Mouse (Mus musculus): ENCODE measurements around the gene Etv6. TPM values are rescaled to one million over a fixed set of nuclear protein-coding genes. Genes with fewer than 3 reads are reported as not detected.

Gene Etv6
- total RNA-seq, 2 experiments from 2014 or later, result 19.4 to 22.4 TPM

DNA sequence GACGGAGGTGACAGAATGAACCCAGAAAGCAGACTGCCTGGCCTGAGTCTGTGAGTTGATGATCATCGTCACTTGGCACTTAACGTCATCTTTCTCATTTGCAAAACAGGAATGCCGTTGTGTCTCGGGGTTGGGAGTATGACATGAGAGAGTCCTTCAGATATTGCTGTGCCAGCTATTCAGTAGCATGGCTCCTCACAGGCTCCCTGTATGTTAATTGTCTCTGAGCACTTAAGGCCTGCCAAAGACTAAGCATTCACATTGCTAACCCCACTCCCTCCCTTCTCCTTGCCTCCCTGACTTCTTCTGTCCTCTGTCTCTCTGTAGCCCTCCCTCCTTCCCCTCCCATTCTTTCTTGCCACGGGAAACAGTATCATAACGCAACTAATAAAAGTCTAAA, 72.2 kb downstream of the Etv6 start:
- DNase-seq (ENCODE audit: low spot score in 2 of 2), result no peak

GRCm38 (mm10) chr6:134109675-134110074, 74.2 kb downstream of the Etv6 start:
- no peak for DNase-seq (ENCODE audit: low spot score in 2 of 2)

DNA sequence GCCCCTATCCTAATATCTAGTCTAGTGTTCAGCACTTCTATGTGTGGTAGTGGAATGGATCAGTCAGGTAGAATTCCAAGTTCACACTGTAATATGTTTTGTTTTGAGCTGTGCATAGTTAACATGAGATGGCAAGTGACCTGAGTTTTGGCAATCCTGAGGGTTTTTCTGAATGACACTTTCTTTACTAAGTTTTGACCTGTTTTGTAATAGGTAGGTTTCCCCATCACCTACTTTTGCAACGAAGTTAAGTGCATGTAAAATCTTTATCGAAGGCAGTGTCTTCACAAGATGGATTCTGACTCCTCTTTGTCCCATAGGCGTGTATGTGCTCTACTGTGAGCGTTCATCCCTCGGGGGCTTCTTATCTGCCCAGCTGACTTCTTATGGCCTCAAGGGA, 74.7 kb downstream of the Etv6 start:
- DNase-seq (ENCODE audit: low spot score in 2 of 2), result no peak

GRCm38 (mm10) chr6:134111599-134111998, 76.1 kb downstream of the Etv6 start:
- no peak for DNase-seq (ENCODE audit: low spot score in 2 of 2)

DNA sequence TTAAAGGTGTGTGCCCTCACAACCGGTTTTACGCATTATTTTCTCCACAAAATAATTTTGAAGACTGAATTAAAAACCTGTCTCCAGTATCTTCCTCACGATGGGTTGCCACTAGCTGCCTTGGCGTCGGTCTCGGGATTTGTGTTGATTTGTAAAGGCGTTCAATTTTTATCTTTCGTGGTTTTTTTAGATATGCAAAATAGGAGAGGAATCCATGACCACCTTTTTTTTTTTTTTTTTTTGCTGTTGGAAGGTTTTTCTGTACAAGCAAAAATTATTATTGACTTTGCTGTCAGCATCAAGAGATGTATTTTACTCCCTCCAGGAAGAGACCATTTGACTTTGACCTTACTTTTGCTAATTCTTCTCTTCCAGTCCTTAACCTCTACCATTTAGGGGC, 77.3 kb downstream of the Etv6 start:
- DNase-seq (ENCODE audit: low spot score in 2 of 2), result no peak

DNA sequence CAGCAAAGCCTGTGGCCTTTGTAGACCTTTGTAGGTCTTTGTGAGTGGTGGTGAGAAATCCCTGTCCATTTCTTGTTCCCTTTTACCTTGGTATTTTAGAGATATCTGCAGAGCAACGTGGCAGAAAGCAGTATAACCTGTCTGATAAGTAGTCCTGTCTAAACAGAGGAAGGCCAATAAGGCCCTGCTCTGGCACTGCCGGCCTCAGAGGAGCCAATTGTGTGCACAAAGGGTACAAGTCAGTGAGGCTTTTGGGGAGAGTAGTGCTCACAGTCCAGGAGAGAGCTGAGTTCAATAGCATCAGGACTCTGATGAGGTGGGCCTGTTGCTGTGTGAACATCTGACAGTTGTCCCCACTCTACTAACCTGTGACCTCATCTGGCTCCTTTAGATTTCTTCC, 77.7 kb downstream of the Etv6 start:
- DNase-seq (ENCODE audit: low spot score in 2 of 2), result no peak

DNA sequence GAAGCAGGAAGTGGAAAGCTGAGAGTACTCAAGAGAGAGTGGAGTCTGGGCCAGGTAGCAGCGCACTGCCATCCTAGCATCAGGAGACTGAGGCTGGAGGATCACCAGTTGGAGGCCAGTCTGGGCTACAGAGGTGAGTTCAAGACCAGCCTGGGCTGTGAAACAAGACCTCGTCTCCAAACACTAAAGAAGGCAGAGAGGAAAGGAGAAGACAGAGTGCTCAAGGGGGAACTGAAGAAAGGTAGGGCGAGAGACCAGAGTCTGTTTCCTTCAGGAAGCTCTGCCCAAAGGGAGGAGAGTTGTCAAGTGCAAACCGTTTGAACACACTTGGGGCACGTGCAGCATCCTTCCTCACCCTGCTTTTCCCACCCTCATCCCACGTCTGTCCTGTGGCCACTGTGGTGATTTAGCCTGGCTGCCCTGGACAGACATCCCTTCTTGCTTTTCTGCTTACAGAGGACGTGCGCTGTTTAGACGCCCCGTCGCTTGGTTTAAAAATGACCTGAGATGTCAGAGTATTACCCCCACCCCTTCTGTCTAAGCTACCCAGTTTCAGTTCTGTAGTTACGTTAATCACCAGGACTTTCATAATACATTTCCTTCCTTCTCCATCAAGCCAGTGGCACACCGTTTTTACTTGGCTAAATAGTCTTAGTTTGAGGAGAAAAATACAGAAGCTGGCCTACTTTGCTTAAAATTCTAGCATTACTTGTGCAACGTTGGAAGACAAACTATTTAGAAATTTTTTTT, 79.9 kb downstream of the Etv6 start:
- DNase-seq (ENCODE audit: low spot score in 2 of 2), result no peak

- DNase-seq (ENCODE audit: low spot score in 2 of 2), result no peak
These were observed 82.0 kb downstream of the Etv6 start for GRCm38 (mm10) chr6:134117380-134117938.

- DNase-seq (ENCODE audit: low spot score in 2 of 2), result no peak
These were observed 83.0 kb downstream of the Etv6 start for GRCm38 (mm10) chr6:134118506-134118905.

DNA sequence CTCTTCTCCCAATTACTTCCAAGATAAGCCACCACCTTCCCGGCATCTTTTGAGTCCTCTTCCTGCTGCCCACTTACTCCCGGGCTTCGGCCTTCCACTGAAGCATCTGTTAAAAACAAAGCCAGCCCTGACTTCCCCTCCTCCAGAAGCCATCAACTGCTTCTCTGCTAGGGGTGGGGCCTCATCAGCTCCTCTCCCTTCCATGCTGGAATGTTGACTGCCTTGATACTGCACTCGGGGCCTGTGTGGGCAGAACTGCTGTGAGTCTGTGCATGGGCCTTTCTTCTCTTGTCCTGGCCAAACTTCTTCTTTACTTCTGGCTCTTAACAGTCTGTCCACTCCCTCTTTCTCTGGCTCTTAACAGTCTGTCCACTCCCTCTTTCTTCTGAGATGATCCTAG, 83.6 kb downstream of the Etv6 start:
- no peak for DNase-seq (ENCODE audit: low spot score in 2 of 2)

GRCm38 (mm10) chr6:134120227-134120626, 84.7 kb downstream of the Etv6 start:
- DNase-seq (ENCODE audit: low spot score in 2 of 2), result no peak

DNA sequence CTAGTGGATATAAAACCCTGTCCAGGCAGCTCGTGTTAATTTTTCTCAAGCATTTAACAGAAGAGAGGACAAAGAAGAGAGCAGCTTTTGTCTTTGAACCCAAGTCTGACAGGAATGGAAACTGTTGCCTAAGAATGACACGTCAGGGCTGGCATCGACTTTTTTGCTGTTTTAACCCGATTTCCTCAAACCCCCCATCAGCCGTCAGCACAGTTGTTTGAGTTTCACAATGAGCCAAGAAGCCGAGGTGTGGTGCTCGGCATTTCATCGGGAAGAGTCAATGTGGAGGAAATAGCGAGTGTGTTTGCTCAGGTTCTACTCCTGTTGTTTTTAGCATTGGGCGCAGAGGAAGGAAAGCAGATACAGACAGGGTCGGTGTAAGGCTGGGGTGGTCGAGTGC, 85.2 kb downstream of the Etv6 start:
- DNase-seq (ENCODE audit: low spot score in 2 of 2), result no peak

DNA sequence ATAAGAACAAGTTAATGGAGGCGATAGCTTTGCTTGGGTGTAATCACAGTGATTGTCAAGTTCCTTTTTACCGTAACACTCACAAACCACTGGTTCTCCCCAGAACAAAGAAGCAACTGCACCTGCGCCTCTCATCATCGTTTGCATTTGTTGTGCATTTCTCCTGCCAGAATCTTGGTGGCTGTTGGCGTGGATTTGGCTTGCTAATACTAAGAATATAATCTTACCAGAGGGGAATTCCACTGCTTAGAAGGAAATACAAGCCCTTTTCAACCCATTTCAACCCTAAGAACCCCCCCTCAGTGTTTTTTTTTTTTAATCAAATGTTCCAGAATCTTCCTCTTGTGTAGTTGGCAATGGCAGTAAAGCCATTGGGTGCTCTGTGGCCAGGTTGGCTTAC, 87.4 kb downstream of the Etv6 start:
- no peak for DNase-seq (ENCODE audit: low spot score in 2 of 2)

DNA sequence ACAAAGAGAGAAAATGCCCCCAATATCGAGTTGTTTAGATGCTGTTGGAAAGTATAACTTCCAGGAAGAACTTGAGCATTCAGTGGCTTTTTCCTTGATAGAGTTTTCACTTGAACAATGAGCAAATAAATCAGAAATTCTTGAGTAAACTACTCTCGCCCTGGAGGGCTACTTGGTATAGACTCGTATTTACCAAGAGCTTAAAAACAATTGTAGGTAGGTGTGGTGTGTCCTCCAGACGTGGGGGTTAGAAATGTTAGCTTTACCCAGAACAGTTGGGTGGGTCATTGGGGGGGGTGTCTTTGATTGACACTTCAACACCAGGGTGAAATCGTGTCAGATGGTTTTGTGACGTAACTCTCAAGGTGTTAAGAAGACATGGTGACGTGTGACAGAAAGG, 88.0 kb downstream of the Etv6 start:
- DNase-seq (ENCODE audit: low spot score in 2 of 2), result no peak

- DNase-seq (ENCODE audit: low spot score in 2 of 2), result no peak
These were observed 88.8 kb downstream of the Etv6 start for GRCm38 (mm10) chr6:134124256-134124655.

DNA sequence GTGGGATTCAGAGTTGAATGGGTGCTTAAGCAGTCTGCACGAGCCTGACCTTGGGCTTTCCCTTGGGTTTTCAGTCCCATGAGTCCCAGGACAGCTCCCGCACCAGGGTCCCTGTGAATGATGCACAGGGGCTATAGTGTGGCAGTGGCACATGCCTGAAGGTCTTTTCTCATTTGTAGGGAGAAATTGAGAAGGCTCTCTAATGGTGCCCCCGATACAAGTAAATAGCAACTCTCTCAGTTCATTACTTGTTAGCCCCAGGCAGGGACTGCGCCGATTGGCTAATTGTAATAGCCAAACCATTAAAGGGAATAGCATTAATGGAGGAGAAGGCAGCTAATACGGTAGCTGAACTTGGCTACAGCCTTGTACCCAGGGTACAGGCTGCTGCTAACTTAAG, 92.5 kb downstream of the Etv6 start:
- DNase-seq (ENCODE audit: low spot score in 2 of 2), result no peak

DNA sequence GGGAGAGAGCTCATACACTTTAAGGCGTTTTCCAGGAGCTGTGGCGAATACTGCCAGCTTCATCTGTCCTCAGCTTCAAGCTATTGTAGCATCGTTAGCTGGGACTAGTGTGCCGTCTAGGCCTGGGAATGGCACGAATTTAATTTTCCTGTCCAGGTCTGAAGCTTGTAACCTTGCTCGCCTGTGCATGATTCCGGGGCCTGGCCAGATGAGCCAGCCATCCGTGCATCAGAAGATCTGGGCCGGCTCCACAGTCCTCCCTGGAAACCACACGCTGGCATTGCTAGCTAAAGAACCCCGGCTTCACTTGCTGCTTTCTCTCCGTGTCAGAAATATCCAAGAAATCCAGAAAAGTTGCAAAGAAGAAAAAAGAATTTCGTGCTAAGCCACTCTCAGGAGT, 93.1 kb downstream of the Etv6 start:
- DNase-seq (ENCODE audit: low spot score in 2 of 2), result no peak

DNA sequence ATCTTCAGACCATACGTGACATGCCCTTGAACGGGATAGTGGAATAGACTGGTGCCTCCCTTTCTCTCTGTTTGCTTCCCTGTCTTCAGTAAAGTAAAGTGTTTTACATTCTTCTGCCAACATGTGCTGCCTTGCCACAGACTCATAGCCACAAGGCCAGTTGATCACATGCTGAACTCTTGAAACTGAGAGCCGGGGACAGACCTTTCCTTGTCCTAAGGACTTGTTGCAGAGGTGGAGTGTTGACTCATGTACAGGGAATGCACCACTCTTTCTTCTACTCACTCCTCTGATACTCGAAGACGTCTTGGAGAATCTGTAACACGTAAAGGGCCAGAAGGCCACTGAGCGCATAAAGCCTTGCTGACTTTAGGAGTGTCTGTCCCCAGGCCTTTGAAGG, 94.3 kb downstream of the Etv6 start:
- DNase-seq (ENCODE audit: low spot score in 2 of 2), result no peak

- DNase-seq (ENCODE audit: low spot score in 2 of 2), result no peak
These were observed 95.3 kb downstream of the Etv6 start for GRCm38 (mm10) chr6:134130816-134131215.

GRCm38 (mm10) chr6:134131601-134132000, 96.1 kb downstream of the Etv6 start:
- no peak for DNase-seq (ENCODE audit: low spot score in 2 of 2)

- DNase-seq (ENCODE audit: low spot score in 2 of 2), result no peak
These were observed 98.3 kb downstream of the Etv6 start for GRCm38 (mm10) chr6:134133756-134134155.

GRCm38 (mm10) chr6:134134821-134135323, 99.4 kb downstream of the Etv6 start:
- DNase-seq (ENCODE audit: low spot score in 2 of 2), result no peak

DNA sequence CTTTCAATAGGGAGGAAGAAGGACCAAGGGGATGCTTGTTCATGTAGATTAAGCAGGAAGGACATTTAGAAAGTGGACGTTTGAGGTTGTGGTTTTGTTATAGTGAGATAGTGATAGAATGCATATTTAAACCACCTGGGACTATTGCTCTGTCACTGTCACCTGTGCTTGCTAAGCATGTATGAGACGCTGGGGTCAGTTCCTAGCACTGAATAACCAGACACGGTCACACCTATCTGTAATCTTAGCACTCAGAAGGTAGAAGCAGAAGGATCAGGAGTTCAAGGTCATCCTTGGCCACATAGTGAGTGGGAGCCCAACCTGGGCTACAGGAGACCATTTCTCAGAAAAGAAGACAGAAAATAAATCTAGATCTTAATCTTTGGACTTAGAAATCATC, 100.8 kb downstream of the Etv6 start:
- DNase-seq (ENCODE audit: low spot score in 2 of 2), result no peak
